Mouse (Mus musculus) midbrain, embryonic 13.5 days (tissue): ENCODE measurements around the gene Nkain1. TPM values are rescaled to one million over a fixed set of nuclear protein-coding genes. Genes with fewer than 3 reads are reported as not detected.

ENCODE experiments used
- ATAC-seq: fragments of 200-750 bp; cut with Nextera tagmentation; 2 replicates; pipeline ENCODE4 v1.8.0; 2017; ENCODE audit warnings: mild to moderate bottlenecking, moderate TSS enrichment, moderate library complexity
- H3K27ac ChIP-seq: fragments of 300-500 bp; sonication (generic); 2 replicates; pipeline ENCODE4 v1.5.1; 2015; ENCODE audit warnings: inconsistent platforms, mild to moderate bottlenecking, moderate library complexity
- H3K27me3 ChIP-seq: fragments of 300-500 bp; sonication (generic); 2 replicates; pipeline ENCODE4 v1.6.1; 2015; ENCODE audit warnings: mild to moderate bottlenecking, inconsistent platforms
- H3K36me3 ChIP-seq: fragments of 300-500 bp; sonication (generic); 2 replicates; pipeline ENCODE4 v1.6.1; 2015; ENCODE audit warnings: mild to moderate bottlenecking, inconsistent platforms
- H3K4me1 ChIP-seq: fragments of 300-500 bp; sonication (generic); replicated peaks from 2 replicates; pipeline ENCODE4 v1.6.1; 2015; ENCODE audit warnings: inconsistent platforms
- H3K4me2 ChIP-seq: fragments of 300-500 bp; sonication (generic); replicated peaks from 2 replicates; pipeline ENCODE4 v1.6.1; 2015; ENCODE audit warnings: moderate library complexity, mild to moderate bottlenecking, inconsistent platforms
- H3K4me3 ChIP-seq: fragments of 300-500 bp; sonication (generic); replicated peaks from 2 replicates; pipeline ENCODE4 v1.5.1; 2015; ENCODE audit warnings: mild to moderate bottlenecking, inconsistent platforms
- H3K9ac ChIP-seq: fragments of 300-500 bp; sonication (generic); replicated peaks from 2 replicates; pipeline ENCODE4 v1.6.1; 2015; ENCODE audit warnings: mild to moderate bottlenecking, inconsistent platforms
- H3K9me3 ChIP-seq: fragments of 300-500 bp; sonication (generic); 2 replicates; pipeline ENCODE4 v1.6.1; 2016; ENCODE audit warnings: mild to moderate bottlenecking, inconsistent platforms
- WGBS: fragments of 180-500 bp; shearing (Covaris S2); methylation state at CpG from one replicate; pipeline ENCODE4 v1.1.7; 2015; 5-methylcytosine and 5-hydroxymethylcytosine counted together
- polyA plus RNA-seq: library from polyadenylated mRNA; unstranded; fragments of >200 nt; fragmentation: Nextera tagmentation; extraction: Ambion mirVana; gene quantifications from 2 replicates; pipeline ENCODE4 v1.2.1, GENCODE M21; 2015

The Nkain1 gene
- polyA plus RNA-seq, 1 experiment from 2014 or later: 14.3 TPM

DNA sequence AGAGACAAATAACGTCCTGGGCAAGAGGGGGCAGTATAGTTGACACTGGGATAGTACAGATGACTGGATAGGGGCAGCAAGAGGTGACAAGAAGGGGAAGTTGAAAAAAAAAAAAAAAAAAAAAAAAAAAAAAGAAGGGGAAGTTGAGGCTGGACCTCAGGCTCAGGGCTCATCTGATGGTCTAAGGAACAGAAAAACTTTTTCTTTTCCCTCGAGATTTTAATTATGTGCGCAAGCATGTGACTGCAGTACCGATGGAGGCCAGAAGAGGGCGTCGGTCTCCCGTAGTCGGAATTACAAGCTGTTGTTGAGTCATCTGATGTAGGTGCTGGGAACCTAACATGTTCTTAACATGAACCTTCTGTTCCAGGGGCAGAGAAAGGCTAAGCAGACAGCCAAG lies 24.8 kb downstream of the Nkain1 start:
- Histone ChIP-seq H3K9ac (no peak overlapping the region), H3K4me1 (peaks cover 96% of the 10 kb centered on the region), H3K4me2 (no peak overlapping the region), H3K4me3 (no peak overlapping the region), H3K36me3 (no peaks in the 10 kb centered on the region), H3K27ac (peak overlapping the region; percentile 93; the same call in 1 of the 2 replicates), H3K9me3 (no peaks in the 10 kb centered on the region), H3K27me3 (no peaks in the 10 kb centered on the region)
- 82% methylated on average over 8 of the region's 8 CpGs for WGBS
- no peak for ATAC-seq

DNA sequence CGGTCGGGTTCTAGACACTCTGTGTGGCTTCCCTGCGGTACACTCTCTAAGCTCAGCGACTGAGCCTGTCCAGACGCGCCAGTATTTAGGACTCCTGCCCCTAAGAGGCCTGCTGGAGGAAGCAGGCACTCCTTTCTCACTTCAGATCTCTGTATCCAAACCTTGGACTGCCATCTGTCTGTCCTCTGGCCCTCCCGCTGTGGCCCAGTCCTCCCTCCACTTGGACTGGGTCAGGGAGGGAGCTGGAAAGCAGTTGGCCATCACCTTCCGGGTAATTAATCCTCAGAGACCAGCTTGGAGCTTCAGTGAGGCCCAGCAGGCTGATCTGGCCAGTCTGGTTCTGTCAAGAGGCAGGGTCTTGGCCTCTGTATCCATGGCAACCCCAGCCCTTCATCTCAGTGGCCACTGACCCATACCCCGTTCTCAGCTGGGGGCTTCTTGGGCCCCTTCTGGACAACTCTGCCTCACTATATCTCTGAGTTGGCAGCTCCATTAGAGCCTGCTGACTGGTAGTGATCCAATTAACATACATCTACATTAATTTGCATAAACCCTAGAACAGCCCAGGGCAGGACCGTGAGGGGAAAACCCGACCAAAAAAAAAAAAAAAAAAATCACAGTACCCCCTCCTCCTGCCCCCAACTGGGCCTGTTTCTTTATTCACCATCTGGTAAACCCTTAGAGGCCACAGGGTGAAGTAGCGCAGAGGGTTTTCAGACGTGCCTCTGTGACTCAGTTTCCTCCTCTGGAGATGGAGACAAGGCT lies 27.0 kb downstream of the Nkain1 start:
- Histone ChIP-seq H3K4me3 (no peak overlapping the region), H3K27me3 (no peaks in the 10 kb centered on the region), H3K9ac (peak overlapping the region; percentile 52), H3K4me1 (peaks cover 89% of the 10 kb centered on the region), H3K27ac (peak overlapping the region; percentile 93), H3K4me2 (peak overlapping the region; percentile 27), H3K36me3 (no peaks in the 10 kb centered on the region), H3K9me3 (no peaks in the 10 kb centered on the region)
- peak; percentile 78 for ATAC-seq
- WGBS: 5% methylated on average over 13 of the region's 13 CpGs

DNA sequence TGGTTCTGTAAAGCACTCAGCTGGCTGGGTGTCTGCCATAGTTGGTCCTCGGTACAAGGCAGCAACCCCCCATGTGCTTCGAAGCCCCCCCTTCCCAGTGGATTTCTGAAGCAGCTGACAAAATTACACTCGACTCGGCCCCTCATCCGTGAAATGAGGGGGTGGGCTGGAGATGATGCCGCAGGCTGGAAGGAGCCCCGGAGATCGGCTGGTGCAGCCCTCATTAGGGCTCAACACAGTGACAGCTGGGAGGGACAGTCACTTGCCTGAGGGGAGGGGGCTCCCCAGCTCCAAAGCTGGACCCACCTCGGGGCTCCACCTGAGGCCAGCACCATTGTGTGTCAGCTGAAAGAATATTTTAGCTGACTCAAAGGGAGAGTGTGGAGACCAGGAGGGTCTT lies 29.6 kb downstream of the Nkain1 start:
- peak; percentile 66 for ATAC-seq
- Histone ChIP-seq H3K4me1 (peaks cover 68% of the 10 kb centered on the region), H3K4me2 (peak overlapping the region; percentile 35), H3K9ac (peak overlapping the region; percentile 44; the same call in 1 of the 2 replicates), H3K27ac (peak overlapping the region; percentile 93), H3K36me3 (no peaks in the 10 kb centered on the region), H3K4me3 (no peak overlapping the region), H3K9me3 (no peaks in the 10 kb centered on the region), H3K27me3 (no peaks in the 10 kb centered on the region)
- 11% methylated on average over 9 of the region's 9 CpGs for WGBS

DNA sequence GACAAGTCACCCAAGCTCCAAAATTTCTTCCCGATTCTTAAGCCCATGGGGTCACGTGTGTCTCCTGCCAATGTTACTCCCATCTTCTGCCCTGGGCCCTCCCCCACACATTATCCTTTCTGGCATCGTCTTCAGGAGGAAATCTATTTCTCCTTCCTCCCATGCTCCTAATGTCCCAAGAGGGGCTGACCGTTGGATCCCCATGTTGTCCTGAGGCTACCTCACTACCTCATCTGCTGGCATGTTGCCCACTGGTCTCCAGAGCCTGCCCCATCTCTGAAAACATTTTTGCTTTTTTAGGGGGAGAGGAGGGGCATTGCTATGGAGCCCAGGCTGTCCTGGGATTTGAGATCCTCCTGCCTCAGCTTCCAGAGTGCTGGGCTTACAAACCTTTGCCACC lies 30.9 kb downstream of the Nkain1 start:
- Histone ChIP-seq H3K9ac (no peak overlapping the region), H3K9me3 (no peaks in the 10 kb centered on the region), H3K4me1 (peaks cover 65% of the 10 kb centered on the region), H3K27ac (peak overlapping the region; percentile 93), H3K36me3 (peaks cover 8% of the 10 kb centered on the region), H3K27me3 (no peaks in the 10 kb centered on the region), H3K4me3 (no peak overlapping the region), H3K4me2 (no peak overlapping the region)
- WGBS: 69% methylated on average over 4 of the region's 4 CpGs
- no peak for ATAC-seq

DNA sequence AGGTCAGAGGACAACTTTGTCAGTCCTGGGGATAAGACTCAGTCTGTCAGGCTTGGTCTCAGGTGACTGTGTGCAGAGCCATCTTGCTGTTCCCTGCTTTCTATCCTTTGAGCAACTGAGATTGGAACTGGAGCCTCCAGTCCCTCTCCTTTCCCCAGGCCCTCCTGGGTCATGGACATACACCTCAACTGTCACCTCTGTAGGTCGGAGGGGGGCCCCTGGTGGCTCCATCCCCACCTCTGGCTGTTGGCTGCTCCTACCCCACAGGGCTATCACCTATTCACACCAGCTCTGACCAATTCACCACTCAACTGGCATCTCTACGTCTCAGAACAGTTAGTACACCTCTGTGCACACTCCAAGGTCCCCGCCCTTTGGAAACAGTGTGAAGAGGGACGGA lies 33.1 kb downstream of the Nkain1 start:
- no peak overlapping the region for H3K4me3 ChIP-seq
- WGBS: 93% methylated on average over 4 of the region's 4 CpGs
- no peak overlapping the region for H3K4me2 ChIP-seq
- H3K27ac ChIP-seq: no peak overlapping the region
- H3K27me3 ChIP-seq: no peaks in the 10 kb centered on the region
- peaks cover 26% of the 10 kb centered on the region for H3K36me3 ChIP-seq
- ATAC-seq: no peak
- H3K9ac ChIP-seq: no peak overlapping the region
- peaks cover 42% of the 10 kb centered on the region for H3K4me1 ChIP-seq
- H3K9me3 ChIP-seq: no peaks in the 10 kb centered on the region

DNA sequence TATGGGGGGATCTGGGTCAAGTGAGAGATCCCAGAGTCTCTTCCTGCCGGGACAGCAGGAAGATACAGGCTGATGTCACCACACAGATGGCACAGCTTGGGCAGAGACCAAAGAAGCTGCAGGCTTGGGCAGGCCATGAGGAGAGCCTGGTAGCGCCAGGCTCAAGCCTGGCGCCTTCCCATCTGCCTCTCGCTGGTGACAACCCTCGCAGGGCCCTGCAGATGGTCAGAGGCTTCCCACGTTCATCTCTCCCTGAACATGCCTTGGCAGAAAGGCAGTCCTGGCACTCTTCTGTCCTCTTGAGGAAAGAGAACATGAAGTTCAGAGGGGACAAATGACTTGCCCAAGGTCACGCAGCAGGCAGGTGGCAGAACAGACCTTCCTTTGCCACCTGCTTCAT lies 34.3 kb downstream of the Nkain1 start:
- H3K36me3 ChIP-seq: peaks cover 33% of the 10 kb centered on the region
- peaks cover 30% of the 10 kb centered on the region for H3K4me1 ChIP-seq
- no peaks in the 10 kb centered on the region for H3K27me3 ChIP-seq
- H3K9ac ChIP-seq: no peak overlapping the region
- WGBS: 93% methylated on average over 7 of the region's 7 CpGs
- H3K9me3 ChIP-seq: no peaks in the 10 kb centered on the region
- no peak overlapping the region for H3K4me2 ChIP-seq
- no peak for ATAC-seq
- H3K27ac ChIP-seq: no peak overlapping the region
- no peak overlapping the region for H3K4me3 ChIP-seq

DNA sequence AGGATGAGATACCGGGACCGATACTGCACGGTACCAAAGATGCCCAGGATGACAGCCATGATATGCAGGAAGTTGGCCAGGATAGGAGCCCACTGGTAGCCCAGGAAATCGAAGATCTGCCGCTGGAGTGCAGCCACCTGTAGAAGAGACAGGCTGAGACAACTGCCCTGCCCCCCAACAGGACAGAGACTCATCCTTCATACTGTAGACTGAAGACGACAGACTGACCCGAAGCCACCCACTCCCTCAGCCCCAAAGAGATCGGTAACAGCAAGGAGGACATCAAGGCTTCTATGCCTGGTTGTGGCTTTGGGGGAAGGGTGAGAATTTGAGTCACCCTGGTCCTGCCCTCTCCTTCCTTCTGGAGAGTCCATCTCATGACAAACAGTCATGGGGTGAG lies 34.9 kb downstream of the Nkain1 start:
- H3K4me2 ChIP-seq: no peak overlapping the region
- no peaks in the 10 kb centered on the region for H3K9me3 ChIP-seq
- ATAC-seq: no peak
- H3K27me3 ChIP-seq: no peaks in the 10 kb centered on the region
- peaks cover 33% of the 10 kb centered on the region for H3K36me3 ChIP-seq
- H3K9ac ChIP-seq: no peak overlapping the region
- peaks cover 24% of the 10 kb centered on the region for H3K4me1 ChIP-seq
- H3K27ac ChIP-seq: no peak overlapping the region
- WGBS: 96% methylated on average over 8 of the region's 8 CpGs
- H3K4me3 ChIP-seq: no peak overlapping the region

DNA sequence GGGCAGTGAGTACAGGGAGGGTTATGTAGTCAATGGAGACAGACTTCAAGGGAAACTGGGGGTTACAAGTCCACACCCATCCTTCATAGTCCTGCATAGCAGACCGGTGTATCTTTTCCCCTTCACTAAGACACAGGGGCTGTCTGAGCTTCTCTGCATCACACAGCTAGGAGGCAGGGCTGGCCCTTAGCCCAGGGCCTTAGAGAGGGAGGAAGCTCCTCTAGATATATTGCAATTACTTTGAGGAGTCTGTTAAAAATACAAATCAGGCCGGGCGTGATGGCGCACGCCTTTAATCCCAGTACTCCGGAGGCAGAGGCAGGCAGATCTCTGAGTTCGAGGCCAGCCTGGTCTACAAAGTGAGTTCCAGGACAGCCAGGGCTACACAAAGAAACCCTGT lies 36.6 kb downstream of the Nkain1 start:
- WGBS: over 99% methylated on average over 7 of the region's 7 CpGs
- H3K4me3 ChIP-seq: no peak overlapping the region
- H3K4me2 ChIP-seq: no peak overlapping the region
- no peak for ATAC-seq
- peaks cover 42% of the 10 kb centered on the region for H3K36me3 ChIP-seq
- no peak overlapping the region for H3K9ac ChIP-seq
- H3K4me1 ChIP-seq: peaks cover 12% of the 10 kb centered on the region; the same call in 1 of the 2 replicates
- no peaks in the 10 kb centered on the region for H3K27me3 ChIP-seq
- no peak overlapping the region for H3K27ac ChIP-seq
- no peaks in the 10 kb centered on the region for H3K9me3 ChIP-seq

DNA sequence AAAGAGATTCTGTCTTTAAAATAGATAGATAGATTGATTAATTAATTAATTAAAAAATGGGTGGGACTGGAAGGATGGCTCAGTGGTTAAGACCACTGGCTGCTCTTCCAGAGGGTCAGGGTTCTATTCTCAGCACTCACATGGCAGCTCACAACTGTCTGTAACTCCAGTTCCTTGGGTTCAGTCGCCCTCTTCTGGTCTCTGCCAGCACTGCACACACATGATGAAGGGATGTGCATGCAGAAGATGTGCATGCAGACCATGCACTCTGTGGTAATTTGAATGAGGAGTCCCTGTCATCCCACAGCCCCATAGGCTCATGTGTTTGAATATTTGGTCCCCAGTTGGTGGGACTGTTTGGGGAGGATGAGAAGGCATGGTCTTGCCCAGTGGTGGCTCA lies 38.2 kb downstream of the Nkain1 start:
- Histone ChIP-seq H3K27ac (no peak overlapping the region), H3K4me3 (no peak overlapping the region), H3K36me3 (peaks cover 51% of the 10 kb centered on the region), H3K9me3 (no peaks in the 10 kb centered on the region), H3K27me3 (no peaks in the 10 kb centered on the region), H3K4me2 (no peak overlapping the region), H3K9ac (no peak overlapping the region), H3K4me1 (peaks cover 19% of the 10 kb centered on the region)
- 64% methylated on average over 1 of the region's 1 CpGs for WGBS
- no peak for ATAC-seq

DNA sequence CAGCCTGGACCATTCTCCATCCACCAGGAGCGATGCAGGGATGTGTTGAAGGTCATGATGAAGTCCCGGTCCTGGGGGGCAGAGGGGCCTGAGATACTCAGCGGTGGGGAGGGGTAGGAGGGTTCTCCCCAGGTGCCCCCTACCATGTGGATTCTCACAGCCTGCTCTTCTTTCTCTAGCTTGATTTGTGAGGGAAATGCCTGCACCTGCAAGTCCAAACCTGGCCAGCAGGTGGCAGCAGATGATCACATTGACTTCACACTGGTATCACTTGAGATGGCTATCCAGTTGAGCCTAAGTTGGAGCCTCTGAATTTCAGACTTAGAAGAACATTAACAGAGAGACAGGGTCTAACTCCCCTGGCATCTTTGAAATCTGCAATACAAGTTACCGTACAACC lies 40.0 kb downstream of the Nkain1 start:
- Histone ChIP-seq H3K36me3 (peaks cover 65% of the 10 kb centered on the region), H3K4me3 (no peak overlapping the region), H3K9ac (no peak overlapping the region), H3K27me3 (no peaks in the 10 kb centered on the region), H3K4me1 (peaks cover 11% of the 10 kb centered on the region), H3K4me2 (no peak overlapping the region), H3K9me3 (no peaks in the 10 kb centered on the region), H3K27ac (no peak overlapping the region)
- ATAC-seq: peak; percentile 51
- WGBS: 37% methylated on average over 4 of the region's 4 CpGs

DNA sequence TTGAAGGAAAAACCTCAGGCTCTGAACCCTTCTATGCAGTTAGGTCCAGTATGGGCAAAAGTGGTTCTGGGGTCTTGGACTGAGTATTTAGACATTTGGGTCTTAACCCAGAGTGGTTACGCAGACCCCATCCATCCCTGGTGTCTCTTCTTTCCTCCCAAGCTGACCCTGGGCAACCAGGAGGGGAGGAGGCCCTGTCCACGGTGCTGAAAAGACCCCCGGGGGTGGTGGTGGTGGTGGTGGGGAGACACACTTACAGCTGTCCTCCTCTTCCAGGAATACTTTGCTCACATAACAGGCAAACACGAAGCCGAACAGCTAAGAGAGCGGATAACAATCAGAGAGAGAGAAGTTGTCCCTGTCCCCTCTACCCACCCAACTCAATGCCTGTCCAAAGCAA lies 41.6 kb downstream of the Nkain1 start:
- H3K27me3 ChIP-seq: no peaks in the 10 kb centered on the region
- no peak overlapping the region for H3K4me3 ChIP-seq
- no peak overlapping the region for H3K9ac ChIP-seq
- no peak overlapping the region for H3K4me2 ChIP-seq
- WGBS: 68% methylated on average over 6 of the region's 6 CpGs
- H3K36me3 ChIP-seq: peaks cover 50% of the 10 kb centered on the region
- no peak overlapping the region for H3K27ac ChIP-seq
- ATAC-seq: no peak
- no peaks in the 10 kb centered on the region for H3K9me3 ChIP-seq
- peaks cover 7% of the 10 kb centered on the region for H3K4me1 ChIP-seq

DNA sequence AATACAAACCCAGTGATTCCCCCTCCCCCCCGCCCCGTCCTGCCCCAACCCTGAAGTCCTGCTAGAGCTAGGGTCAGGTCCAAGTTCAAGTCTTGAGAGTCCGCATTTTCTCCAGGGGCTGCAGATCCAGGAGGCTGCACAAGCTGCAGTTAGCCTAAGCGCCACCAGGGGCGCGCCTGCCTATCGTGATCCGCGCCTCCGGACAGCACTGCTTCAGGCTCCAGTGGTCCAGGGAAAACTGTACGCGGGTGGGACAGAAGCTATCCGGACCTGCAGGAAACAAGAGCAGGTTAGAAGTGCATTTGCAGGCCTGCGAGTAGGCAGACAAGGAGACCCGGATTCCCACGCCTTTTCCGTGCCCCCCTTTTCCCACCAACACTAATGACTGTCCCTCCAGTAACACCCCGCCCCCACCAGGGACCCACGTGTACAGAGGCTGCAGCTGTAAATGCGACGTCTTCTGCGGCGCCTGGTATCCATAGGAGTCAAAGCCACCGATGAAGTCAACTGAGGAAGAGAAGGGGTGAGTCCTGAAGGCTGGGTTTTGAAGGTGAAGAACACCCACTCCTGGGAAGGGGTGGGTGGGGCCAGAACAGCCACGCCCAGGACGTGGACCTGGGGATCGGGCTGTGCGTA lies 42.2 kb downstream of the Nkain1 start:
- WGBS: 24% methylated on average over 28 of the region's 28 CpGs
- Histone ChIP-seq H3K4me1 (peaks cover 7% of the 10 kb centered on the region), H3K4me2 (peak overlapping the region; percentile 31; the same call in 1 of the 2 replicates), H3K9ac (no peak overlapping the region), H3K9me3 (no peaks in the 10 kb centered on the region), H3K36me3 (peaks cover 44% of the 10 kb centered on the region), H3K27ac (no peak overlapping the region), H3K27me3 (no peaks in the 10 kb centered on the region), H3K4me3 (no peak overlapping the region)
- ATAC-seq: peak; percentile 65
